Mouse (Mus musculus) layer of hippocampus, postnatal 25 days (tissue): ENCODE results near the gene Sema5a. TPM values are rescaled to one million over a fixed set of nuclear protein-coding genes. Genes with fewer than 3 reads are reported as not detected.

ENCODE experiments used
- DNase-seq, 2 experiments: peaks; one replicate each; pipeline ENCODE4 v3.0.0; 2022; ENCODE audit warnings: mixed read lengths in 2 of 2, low spot score in 1 of 2; ENCODE audit errors: extremely low spot score in 1 of 2
- total RNA-seq, 2 experiments: library from RNA; stranded (reverse); gene quantifications; 2 replicates each; pipeline ENCODE4 v1.2.3; 2021

Sema5a gene
- total RNA-seq, 2 experiments from 2014 or later: 83.3 to 107 TPM

- DNase-seq: no peak
Measured at GRCm38 (mm10) chr15:32296523-32296922, 51.9 kb downstream of the Sema5a start.

GRCm38 (mm10) chr15:32297266-32297665 is 52.7 kb downstream of the Sema5a start:
- no peak for DNase-seq

- DNase-seq: no peak
Measured at GRCm38 (mm10) chr15:32298525-32298924, 53.9 kb downstream of the Sema5a start.

- DNase-seq: no peak
Measured at GRCm38 (mm10) chr15:32300991-32301390, 56.4 kb downstream of the Sema5a start.

- no peak for DNase-seq
Measured at GRCm38 (mm10) chr15:32306557-32307243, 62.1 kb downstream of the Sema5a start.

GRCm38 (mm10) chr15:32310834-32311233 is 66.2 kb downstream of the Sema5a start:
- no peak for DNase-seq

GRCm38 (mm10) chr15:32311287-32311686 is 66.7 kb downstream of the Sema5a start:
- DNase-seq: no peak

GRCm38 (mm10) chr15:32317074-32317473 is 72.5 kb downstream of the Sema5a start:
- DNase-seq: no peak

- DNase-seq: no peak
Measured at GRCm38 (mm10) chr15:32320739-32321138, 76.1 kb downstream of the Sema5a start.

GRCm38 (mm10) chr15:32322455-32323220 is 78.0 kb downstream of the Sema5a start:
- DNase-seq: no peak

GRCm38 (mm10) chr15:32323224-32323623 is 78.6 kb downstream of the Sema5a start:
- DNase-seq: no peak

GRCm38 (mm10) chr15:32324105-32324504 is 79.5 kb downstream of the Sema5a start:
- DNase-seq: peak; percentile 25 to 47

- DNase-seq: no peak
Measured at GRCm38 (mm10) chr15:32328370-32329004, 83.9 kb downstream of the Sema5a start.

- no peak for DNase-seq
Measured at GRCm38 (mm10) chr15:32329670-32330330, 85.2 kb downstream of the Sema5a start.

GRCm38 (mm10) chr15:32330427-32330826 is 85.8 kb downstream of the Sema5a start:
- no peak for DNase-seq

- DNase-seq: no peak
Measured at GRCm38 (mm10) chr15:32331037-32331436, 86.4 kb downstream of the Sema5a start.

GRCm38 (mm10) chr15:32333456-32333855 is 88.8 kb downstream of the Sema5a start:
- no peak for DNase-seq

- no peak for DNase-seq
Measured at GRCm38 (mm10) chr15:32337810-32338209, 93.2 kb downstream of the Sema5a start.

GRCm38 (mm10) chr15:32338721-32339290 is 94.2 kb downstream of the Sema5a start:
- DNase-seq: no peak

- DNase-seq: no peak
Measured at GRCm38 (mm10) chr15:32339426-32339825, 94.8 kb downstream of the Sema5a start.
